Mouse (Mus musculus) brain, embryonic 14.5 days (tissue): Measurements from ENCODE around the gene Dlx4.

Source experiments
- CTCF ChIP-seq: fragments of 200-500 bp; IDR thresholded peaks from 2 replicates; pipeline ENCODE4 v1.5.1; 2012; ENCODE audit warnings: inconsistent platforms, mild to moderate bottlenecking, moderate library complexity, borderline replicate concordance; ENCODE audit not compliant: insufficient read depth, insufficient read length; ENCODE audit errors: extremely low read depth
- POLR2A ChIP-seq: fragments of 200-500 bp; IDR thresholded peaks from 2 replicates; pipeline ENCODE4 v1.6.1; 2012; ENCODE audit warnings: mild to moderate bottlenecking, inconsistent platforms, borderline replicate concordance; ENCODE audit not compliant: poor library complexity, insufficient read depth, insufficient read length, severe bottlenecking; ENCODE audit errors: extremely low read depth

- TF ChIP-seq POLR2A = no peak
- TF ChIP-seq CTCF = no peak
These were observed 44.8 kb downstream of the Dlx4 start for GRCm38 (mm10) chr11:95101071-95101788.
